Mouse (Mus musculus) stomach, embryonic 16.5 days (tissue): ENCODE measurements around the gene Cep95. TPM values are rescaled to one million over a fixed set of nuclear protein-coding genes. Genes with fewer than 3 reads are reported as not detected.
"Not testable (repeated sequence)": the region's sequence is repeated elsewhere in the genome, so short reads cannot be mapped to it uniquely, and the experiment has no call there.

ENCODE experiments used
- ATAC-seq: fragments of 200-750 bp; cut with Nextera tagmentation; 2 replicates; pipeline ENCODE4 v1.8.0; 2017; ENCODE audit warnings: moderate number of reproducible peaks, moderate TSS enrichment; ENCODE audit not compliant: insufficient read depth, low FRiP score
- H3K27ac ChIP-seq: fragments of 300-500 bp; sonication (generic); 2 replicates; pipeline ENCODE4 v1.5.1; 2014; ENCODE audit warnings: low read length
- H3K27me3 ChIP-seq: fragments of 300-500 bp; sonication (generic); 2 replicates; pipeline ENCODE4 v1.6.1; 2014; ENCODE audit warnings: low read length, control low read depth, mixed read lengths; ENCODE audit not compliant: control insufficient read depth, insufficient read depth
- H3K36me3 ChIP-seq: fragments of 300-500 bp; sonication (generic); 2 replicates; pipeline ENCODE4 v1.6.1; 2014; ENCODE audit warnings: low read length; ENCODE audit not compliant: control insufficient read depth, insufficient read depth
- H3K4me1 ChIP-seq: fragments of 300-500 bp; sonication (generic); 2 replicates; pipeline ENCODE4 v1.6.1; 2014; ENCODE audit warnings: low read length, control low read depth, mixed read lengths; ENCODE audit not compliant: control insufficient read depth, insufficient read depth
- H3K4me2 ChIP-seq: fragments of 300-500 bp; sonication (generic); 2 replicates; pipeline ENCODE4 v1.6.1; 2014; ENCODE audit warnings: low read depth, low read length, mixed read lengths
- H3K4me3 ChIP-seq: fragments of 300-500 bp; sonication (generic); replicated peaks from 2 replicates; pipeline ENCODE4 v1.5.1; 2014; ENCODE audit warnings: mild to moderate bottlenecking, low read length
- H3K9ac ChIP-seq: fragments of 300-500 bp; sonication (generic); 2 replicates; pipeline ENCODE4 v1.6.1; 2014; ENCODE audit warnings: low read length
- H3K9me3 ChIP-seq: fragments of 300-500 bp; sonication (generic); replicated peaks from 2 replicates; pipeline ENCODE4 v1.6.1; 2016; ENCODE audit warnings: low read length, control low read depth; ENCODE audit not compliant: control insufficient read depth
- WGBS: fragments of 180-500 bp; shearing (Covaris S2); extraction: QIAGEN DNeasy Blood & Tissue Kit; methylation state at CpG from one replicate; pipeline ENCODE4 v1.1.7; 2014; 5-methylcytosine and 5-hydroxymethylcytosine counted together
- polyA plus RNA-seq: library from polyadenylated mRNA; unstranded; fragments of >200 nt; fragmentation: Nextera tagmentation; extraction: Ambion mirVana; gene quantifications from 2 replicates; pipeline ENCODE4 v1.2.1, GENCODE M21; 2015

Cep95 gene
- polyA plus RNA-seq, 1 experiment from 2014 or later: 20.4 TPM

DNA sequence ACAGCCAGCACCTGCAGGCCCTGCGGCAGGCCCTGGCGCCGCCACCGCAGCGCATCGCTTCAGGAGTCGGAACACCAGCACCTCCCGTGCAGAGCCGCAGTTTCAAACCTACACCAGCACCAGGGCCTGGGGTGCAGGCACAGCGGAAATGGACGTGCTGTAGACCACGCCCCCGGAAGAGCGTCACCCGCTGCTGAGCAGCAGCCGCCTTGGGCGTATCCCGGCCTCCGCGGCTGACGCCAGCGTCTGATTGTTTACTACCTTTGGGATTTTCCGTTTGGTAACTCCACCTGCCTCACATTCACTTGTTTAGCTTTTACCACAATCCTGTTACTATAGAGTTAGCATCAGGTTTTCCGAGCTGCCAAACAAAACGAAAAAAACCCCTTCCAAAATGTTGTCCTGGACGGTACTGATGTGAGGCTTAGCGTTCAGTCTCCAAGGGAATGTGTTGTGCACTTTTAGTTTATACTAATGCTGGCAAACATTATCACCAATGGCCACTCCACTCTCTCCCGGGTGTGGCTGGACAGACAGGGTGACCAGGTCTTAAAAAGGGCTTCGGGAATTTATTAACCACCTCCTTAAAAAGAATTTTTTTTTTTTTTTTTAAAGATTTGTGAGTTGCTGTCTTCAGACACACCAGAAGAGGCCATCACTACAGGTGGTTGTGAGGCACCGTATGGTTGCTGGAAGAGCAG lies 9.5 kb upstream of the Cep95 start, which contains the start of gene Polg2:
Gene Polg2, minus strand, starts transcription at position 150 of the 701 bp plus-strand sequence.
- ATAC-seq: peak; percentile 99
- WGBS: under 1% methylated on average over 30 of the region's 30 CpGs
- Histone ChIP-seq H3K4me1 (peaks cover 10% of the 10 kb centered on the region), H3K9ac (peak within 1 kb of the TSS; percentile 91), H3K27ac (peak within 1 kb of the TSS; percentile 96), H3K36me3 (peaks cover 16% of the 10 kb centered on the region), H3K4me2 (peak within 1 kb of the TSS; percentile 69), H3K9me3 (no peaks in the 10 kb centered on the region), H3K4me3 (peak within 1 kb of the TSS; percentile 73), H3K27me3 (no peaks in the 10 kb centered on the region)

DNA sequence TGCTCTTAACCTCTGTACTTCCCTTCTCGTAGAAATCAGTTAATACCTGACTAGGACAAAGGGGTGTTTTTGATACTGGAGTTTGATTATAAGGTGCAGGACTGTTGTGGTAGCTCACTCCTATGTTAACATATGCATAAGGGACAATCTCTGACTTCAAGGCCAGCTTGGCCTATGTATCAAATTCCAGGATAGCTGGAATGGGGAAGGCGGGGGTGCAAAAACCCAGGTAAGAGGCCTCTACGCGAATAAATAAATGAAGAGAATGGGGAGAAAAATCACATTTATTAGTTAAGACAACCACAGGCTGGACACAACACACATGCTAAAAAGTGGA lies 9.0 kb upstream of the Cep95 start:
- peak overlapping the region; percentile 96 for H3K27ac ChIP-seq
- 57% methylated on average over 4 of the region's 4 CpGs for WGBS
- no peaks in the 10 kb centered on the region for H3K27me3 ChIP-seq
- no peaks in the 10 kb centered on the region for H3K9me3 ChIP-seq
- peak overlapping the region; percentile 91; the same call in 1 of the 2 replicates for H3K9ac ChIP-seq
- H3K36me3 ChIP-seq: peaks cover 17% of the 10 kb centered on the region
- H3K4me1 ChIP-seq: peaks cover 10% of the 10 kb centered on the region
- H3K4me2 ChIP-seq: peak overlapping the region; percentile 69
- H3K4me3 ChIP-seq: 0 out of 2 replicates have a peak overlapping the region, but pooled peaks have one; percentile 73
- no peak for ATAC-seq

GRCm38 (mm10) chr11:106780590-106781220 lies 8.3 kb upstream of the Cep95 start:
- ATAC-seq: no peak
- WGBS: 68% methylated on average over 6 of the region's 6 CpGs
- peaks cover 22% of the 10 kb centered on the region for H3K36me3 ChIP-seq
- H3K4me3 ChIP-seq: no peak overlapping the region
- no peaks in the 10 kb centered on the region for H3K9me3 ChIP-seq
- no peaks in the 10 kb centered on the region for H3K27me3 ChIP-seq
- H3K4me1 ChIP-seq: peaks cover 12% of the 10 kb centered on the region
- H3K4me2 ChIP-seq: no peak overlapping the region
- no peak overlapping the region for H3K27ac ChIP-seq
- no peak overlapping the region for H3K9ac ChIP-seq

GRCm38 (mm10) chr11:106782271-106782670 lies 6.8 kb upstream of the Cep95 start:
- not testable (repeated sequence) for H3K4me2 ChIP-seq, H3K4me3 ChIP-seq, H3K27me3 ChIP-seq, H3K9ac ChIP-seq, ATAC-seq, H3K27ac ChIP-seq, H3K9me3 ChIP-seq
- Histone ChIP-seq H3K36me3 (peaks cover 22% of the 10 kb centered on the region), H3K4me1 (peaks cover 13% of the 10 kb centered on the region)
- WGBS: 85% methylated on average over 7 of the region's 7 CpGs

GRCm38 (mm10) chr11:106782841-106783764 lies 5.9 kb upstream of the Cep95 start:
- H3K36me3 ChIP-seq: peaks cover 22% of the 10 kb centered on the region

GRCm38 (mm10) chr11:106784476-106784875 lies 4.6 kb upstream of the Cep95 start:
- WGBS: 84% methylated on average over 2 of the region's 2 CpGs

More at GRCm38 (mm10) chr11:106782841-106783764, 5.9 kb upstream of the Cep95 start:
- Histone ChIP-seq H3K9ac (no peak overlapping the region), H3K4me3 (no peak overlapping the region), H3K4me1 (peaks cover 7% of the 10 kb centered on the region; the same call in 1 of the 2 replicates), H3K4me2 (no peak overlapping the region), H3K9me3 (no peaks in the 10 kb centered on the region), H3K27ac (no peak overlapping the region), H3K27me3 (no peaks in the 10 kb centered on the region)
- 74% methylated on average over 9 of the region's 9 CpGs for WGBS
- ATAC-seq: no peak

GRCm38 (mm10) chr11:106785043-106785442 lies 4.0 kb upstream of the Cep95 start:
- no peak overlapping the region for H3K27ac ChIP-seq
- no peak overlapping the region for H3K4me2 ChIP-seq
- H3K4me3 ChIP-seq: no peak overlapping the region
- no peaks in the 10 kb centered on the region for H3K9me3 ChIP-seq
- H3K9ac ChIP-seq: no peak overlapping the region
- H3K4me1 ChIP-seq: peaks cover 7% of the 10 kb centered on the region; the same call in 1 of the 2 replicates
- no peak for ATAC-seq
- H3K36me3 ChIP-seq: peaks cover 22% of the 10 kb centered on the region
- H3K27me3 ChIP-seq: no peaks in the 10 kb centered on the region
- 76% methylated on average over 1 of the region's 1 CpGs for WGBS

More at GRCm38 (mm10) chr11:106784476-106784875, 4.6 kb upstream of the Cep95 start:
- H3K27ac ChIP-seq: no peak overlapping the region
- H3K9me3 ChIP-seq: no peaks in the 10 kb centered on the region
- no peak overlapping the region for H3K9ac ChIP-seq
- no peak overlapping the region for H3K4me3 ChIP-seq
- ATAC-seq: no peak
- no peak overlapping the region for H3K4me2 ChIP-seq
- H3K4me1 ChIP-seq: peaks cover 7% of the 10 kb centered on the region; the same call in 1 of the 2 replicates
- H3K27me3 ChIP-seq: no peaks in the 10 kb centered on the region
- H3K36me3 ChIP-seq: peaks cover 22% of the 10 kb centered on the region

GRCm38 (mm10) chr11:106787131-106788025 lies 1.7 kb upstream of the Cep95 start:
- Histone ChIP-seq H3K9me3 (no peaks in the 10 kb centered on the region), H3K4me2 (peak overlapping the region; percentile 88), H3K9ac (peak overlapping the region; percentile 98), H3K27me3 (no peaks in the 10 kb centered on the region), H3K27ac (peak overlapping the region; percentile 99), H3K4me3 (peak overlapping the region; percentile 95), H3K36me3 (peaks cover 22% of the 10 kb centered on the region), H3K4me1 (peaks cover 4% of the 10 kb centered on the region; the same call in 1 of the 2 replicates)
- under 1% methylated on average over 65 of the region's 65 CpGs for WGBS
- peak; percentile 44 for ATAC-seq
